Mouse (Mus musculus) cortical plate, adult 2 months (tissue): Measurements from ENCODE around the gene Gabrr1. TPM values are rescaled to one million over a fixed set of nuclear protein-coding genes. Genes with fewer than 3 reads are reported as not detected.

Experiments used
- H3K27ac ChIP-seq: fragments of 200-500 bp; 2 replicates; pipeline ENCODE4 v1.5.1; 2012; ENCODE audit warnings: low read length, control low read depth, inconsistent platforms; ENCODE audit not compliant: insufficient read depth
- H3K4me1 ChIP-seq: fragments of 200-500 bp; 2 replicates; pipeline ENCODE4 v1.6.1; 2011; ENCODE audit warnings: low read length; ENCODE audit not compliant: control insufficient read depth, insufficient read depth
- H3K4me3 ChIP-seq: fragments of 200-500 bp; 2 replicates; pipeline ENCODE4 v1.5.1; 2011; ENCODE audit warnings: mild to moderate bottlenecking, low read length, control low read depth; ENCODE audit not compliant: insufficient read depth
- CTCF ChIP-seq: fragments of 200-500 bp; IDR thresholded peaks from 2 replicates; pipeline ENCODE4 v1.5.1; 2011; ENCODE audit warnings: mild to moderate bottlenecking, control low read depth, low read length; ENCODE audit not compliant: insufficient read depth; ENCODE audit errors: extremely low read depth
- POLR2A ChIP-seq: fragments of 200-500 bp; IDR thresholded peaks from 2 replicates; pipeline ENCODE4 v1.6.1; 2011; ENCODE audit warnings: mild to moderate bottlenecking, low read length, control low read depth; ENCODE audit not compliant: insufficient read depth; ENCODE audit errors: extremely low read depth
- polyA plus RNA-seq: library from polyadenylated mRNA; depleted of rRNA; stranded (reverse); fragments of >200 nt; gene quantifications from 2 replicates; pipeline ENCODE4 v1.2.3, GENCODE M21; 2012; rRNA removed

The Gabrr1 gene
- polyA plus RNA-seq, 1 experiment, result 0.08 TPM

DNA sequence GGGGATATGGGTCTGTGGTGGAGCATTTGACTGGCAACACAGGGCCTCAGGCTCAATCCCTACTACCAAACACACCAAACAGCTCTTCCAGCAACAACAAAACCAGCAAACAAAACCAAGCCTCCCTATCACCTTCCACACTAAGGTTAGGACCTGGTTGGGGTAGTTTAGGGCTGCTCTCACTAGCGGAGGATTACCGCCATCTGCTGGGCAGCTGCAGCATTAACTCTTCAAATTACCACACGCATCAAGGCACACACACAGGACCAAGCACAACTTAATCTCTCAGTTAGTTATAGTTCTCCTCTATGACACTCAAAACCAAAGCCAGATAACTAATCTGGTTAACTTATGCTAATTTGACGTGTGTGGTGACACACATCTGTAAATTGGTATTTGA lies 72.4 kb downstream of the Gabrr1 start:
- Histone ChIP-seq H3K27ac (no peak overlapping the region), H3K4me3 (no peak overlapping the region), H3K4me1 (no peaks in the 10 kb centered on the region)
- peak; percentile 88 for TF ChIP-seq CTCF
- TF ChIP-seq POLR2A, result no peak

DNA sequence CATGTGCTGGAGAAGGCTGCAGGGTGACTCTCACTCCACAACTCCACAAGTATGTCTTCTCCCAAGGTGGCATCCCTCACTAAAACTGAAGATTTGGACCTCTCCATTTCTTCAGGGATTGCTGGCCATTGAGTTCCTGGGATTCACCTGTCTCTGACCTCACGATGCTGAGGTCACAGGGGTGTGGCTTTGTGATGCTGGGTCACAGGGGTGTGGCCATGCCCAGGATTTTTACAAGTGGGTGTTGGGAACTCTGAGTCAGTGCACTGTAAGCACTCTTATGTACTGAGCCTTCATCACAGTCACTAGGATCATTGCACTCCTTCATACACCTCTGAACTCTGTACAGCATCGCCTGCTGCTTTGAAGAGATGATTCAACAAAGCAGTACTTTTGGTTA lies 75.2 kb downstream of the Gabrr1 start:
- no peak overlapping the region for H3K4me3 ChIP-seq
- H3K4me1 ChIP-seq, result no peaks in the 10 kb centered on the region
- H3K27ac ChIP-seq, result no peak overlapping the region
- TF ChIP-seq POLR2A, result no peak
- TF ChIP-seq CTCF, result no peak

DNA sequence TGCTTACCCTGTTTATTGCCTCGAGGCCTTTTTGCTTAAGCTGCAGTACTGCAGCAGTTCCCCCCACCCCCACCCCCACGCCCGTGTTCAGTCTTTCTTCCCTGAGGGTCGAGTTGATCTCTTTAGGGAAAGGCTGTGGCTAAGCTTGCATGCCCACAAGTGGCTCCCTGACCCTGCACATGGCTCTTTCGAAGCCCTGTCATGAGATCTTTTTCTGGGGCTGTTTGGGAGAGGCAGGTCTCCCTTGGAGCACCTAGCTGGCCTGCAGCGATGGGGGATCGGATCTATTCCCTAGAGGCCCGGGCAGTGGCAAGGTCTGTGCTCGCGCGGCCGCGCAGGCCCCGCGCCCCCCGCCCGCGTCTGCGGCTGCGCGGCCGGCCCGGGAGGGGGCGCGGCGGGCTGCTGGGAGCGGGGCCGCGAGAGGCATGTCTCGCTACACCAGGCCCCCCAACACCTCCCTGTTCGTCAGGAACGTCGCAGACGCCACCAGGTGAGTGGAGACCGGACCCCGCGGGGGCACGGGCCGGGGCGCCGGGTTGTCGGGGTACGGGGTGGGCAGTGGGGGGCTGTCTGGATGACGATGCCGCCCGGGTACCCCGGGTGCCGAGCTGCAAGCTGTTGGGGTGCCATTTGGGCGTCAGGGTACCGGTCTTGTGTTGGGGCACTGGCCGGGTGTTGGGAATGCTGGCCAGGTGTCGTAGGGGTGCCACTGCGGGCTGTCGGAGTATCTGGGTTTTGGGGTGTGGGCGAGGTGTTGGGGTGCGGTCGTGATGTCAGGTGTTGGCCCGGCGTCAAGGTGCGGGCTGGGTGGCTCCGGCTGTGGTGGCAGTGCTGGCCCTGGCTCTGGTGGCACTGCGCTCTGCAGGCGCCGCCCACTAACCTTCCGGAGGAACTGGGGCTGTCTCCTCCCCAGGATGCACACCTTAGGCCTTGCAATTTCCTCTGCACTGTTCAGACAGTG lies 76.8 kb downstream of the Gabrr1 start, which contains the start of gene Srsf12:
Gene Srsf12 (plus strand): TSS at position 111 of the 961 bp plus-strand sequence.
- Histone ChIP-seq H3K27ac (peak within 1 kb of the TSS; percentile 97), H3K4me1 (no peaks in the 10 kb centered on the region), H3K4me3 (peak within 1 kb of the TSS; percentile 97)
- TF ChIP-seq POLR2A (peak; percentile 50; the same call in 1 of the 2 replicates), CTCF (no peak)

Other genes starting within 250 kb of the Gabrr1 start
- 11.1 and 12.2 TPM in 2 replicates for gene Ankrd6, start 181.7 kb upstream of the Gabrr1 start, polyA plus RNA-seq
- 56.9 and 63.8 TPM in 2 replicates for gene Rragd, start 149.5 kb upstream of the Gabrr1 start, polyA plus RNA-seq
- 55.5 and 58.2 TPM in 2 replicates for gene Ube2j1, start 101.1 kb upstream of the Gabrr1 start, polyA plus RNA-seq
- gene Gabrr2, start 69.5 kb upstream of the Gabrr1 start, polyA plus RNA-seq, result 0.96 and 1.6 TPM in 2 replicates
- 2.5 and 2.7 TPM in 2 replicates for gene Pm20d2, start 57.2 kb downstream of the Gabrr1 start, polyA plus RNA-seq
- gene Srsf12, start 76.5 kb downstream of the Gabrr1 start, polyA plus RNA-seq, result 17.6 and 19.6 TPM in 2 replicates
- 40.7 and 44.5 TPM in 2 replicates for gene Pnrc1, start 157.6 kb downstream of the Gabrr1 start, polyA plus RNA-seq
- 10.3 and 10.6 TPM in 2 replicates for gene Rngtt, start 177.8 kb downstream of the Gabrr1 start, polyA plus RNA-seq